Mouse (Mus musculus) cerebellum, adult 9-11 months (tissue): ENCODE measurements around the gene Ankef1.
A peak's percentile ranks its signal among the peaks of the same experiment; 100 is the strongest.

Experiments
- DNase-seq: peaks from one replicate; pipeline ENCODE4 v3.0.0; 2022

Ankef1 gene

GRCm38 (mm10) chr2:136501651-136502050 lies at the start of gene Ankef1:
Gene Ankef1, plus strand, starts transcription at chr2:136501910.
- DNase-seq, result no peak

- no peak for DNase-seq
Measured at GRCm38 (mm10) chr2:136456468-136456867, 45.2 kb upstream of the Ankef1 start.

- no peak for DNase-seq
Measured at GRCm38 (mm10) chr2:136456875-136457274, 44.8 kb upstream of the Ankef1 start.

GRCm38 (mm10) chr2:136477656-136478055 lies 24.1 kb upstream of the Ankef1 start:
- DNase-seq, result no peak

GRCm38 (mm10) chr2:136482269-136482668 lies 19.4 kb upstream of the Ankef1 start:
- DNase-seq, result no peak

GRCm38 (mm10) chr2:136483058-136483457 lies 18.7 kb upstream of the Ankef1 start:
- DNase-seq, result no peak

- peak; percentile 17 for DNase-seq
Measured at GRCm38 (mm10) chr2:136484955-136485354, 16.8 kb upstream of the Ankef1 start.

GRCm38 (mm10) chr2:136485401-136485800 lies 16.3 kb upstream of the Ankef1 start:
- no peak for DNase-seq

- peak; percentile 56 for DNase-seq
Measured at GRCm38 (mm10) chr2:136485815-136486619, 15.7 kb upstream of the Ankef1 start.

GRCm38 (mm10) chr2:136486986-136487385 lies 14.7 kb upstream of the Ankef1 start:
- no peak for DNase-seq

- no peak for DNase-seq
Measured at GRCm38 (mm10) chr2:136511073-136511472, 9.4 kb downstream of the Ankef1 start.

GRCm38 (mm10) chr2:136511756-136512155 lies 10.0 kb downstream of the Ankef1 start:
- DNase-seq, result no peak

- DNase-seq, result no peak
Measured at GRCm38 (mm10) chr2:136512802-136513201, 11.1 kb downstream of the Ankef1 start.

GRCm38 (mm10) chr2:136513806-136514205 lies 12.1 kb downstream of the Ankef1 start:
- DNase-seq, result no peak

- DNase-seq, result no peak
Measured at GRCm38 (mm10) chr2:136515501-136515900, 13.8 kb downstream of the Ankef1 start.

- no peak for DNase-seq
Measured at GRCm38 (mm10) chr2:136528937-136529336, 27.2 kb downstream of the Ankef1 start.

GRCm38 (mm10) chr2:136532033-136532432 lies 30.3 kb downstream of the Ankef1 start:
- peak; percentile 95 for DNase-seq

- no peak for DNase-seq
Measured at GRCm38 (mm10) chr2:136558020-136558419, 56.3 kb downstream of the Ankef1 start.

- DNase-seq, result no peak
Measured at GRCm38 (mm10) chr2:136562336-136562735, 60.6 kb downstream of the Ankef1 start.

GRCm38 (mm10) chr2:136570856-136571255 lies 69.1 kb downstream of the Ankef1 start:
- DNase-seq, result no peak

- no peak for DNase-seq
Measured at GRCm38 (mm10) chr2:136582762-136583161, 81.1 kb downstream of the Ankef1 start.

- DNase-seq, result peak; percentile 45
Measured at GRCm38 (mm10) chr2:136588811-136589210, 87.1 kb downstream of the Ankef1 start.

- DNase-seq, result peak; percentile 56
Measured at GRCm38 (mm10) chr2:136596451-136596850, 94.7 kb downstream of the Ankef1 start.

- peak; percentile 40 for DNase-seq
Measured at GRCm38 (mm10) chr2:136598743-136599142, 97.0 kb downstream of the Ankef1 start.

- no peak for DNase-seq
Measured at GRCm38 (mm10) chr2:136600651-136601170, 99.0 kb downstream of the Ankef1 start.
